Mouse (Mus musculus): Measurements from ENCODE around the gene Plppr2. TPM values are rescaled to one million over a fixed set of nuclear protein-coding genes. Genes with fewer than 3 reads are reported as not detected.

Gene Plppr2
- total RNA-seq, 4 experiments from 2014 or later: 133 to 152 (median 147) TPM

GRCm38 (mm10) chr9:21960558-21961208 is 23.9 kb downstream of the Plppr2 start:
- DNase-seq (ENCODE audit: low spot score in 2 of 2): no peak

DNA sequence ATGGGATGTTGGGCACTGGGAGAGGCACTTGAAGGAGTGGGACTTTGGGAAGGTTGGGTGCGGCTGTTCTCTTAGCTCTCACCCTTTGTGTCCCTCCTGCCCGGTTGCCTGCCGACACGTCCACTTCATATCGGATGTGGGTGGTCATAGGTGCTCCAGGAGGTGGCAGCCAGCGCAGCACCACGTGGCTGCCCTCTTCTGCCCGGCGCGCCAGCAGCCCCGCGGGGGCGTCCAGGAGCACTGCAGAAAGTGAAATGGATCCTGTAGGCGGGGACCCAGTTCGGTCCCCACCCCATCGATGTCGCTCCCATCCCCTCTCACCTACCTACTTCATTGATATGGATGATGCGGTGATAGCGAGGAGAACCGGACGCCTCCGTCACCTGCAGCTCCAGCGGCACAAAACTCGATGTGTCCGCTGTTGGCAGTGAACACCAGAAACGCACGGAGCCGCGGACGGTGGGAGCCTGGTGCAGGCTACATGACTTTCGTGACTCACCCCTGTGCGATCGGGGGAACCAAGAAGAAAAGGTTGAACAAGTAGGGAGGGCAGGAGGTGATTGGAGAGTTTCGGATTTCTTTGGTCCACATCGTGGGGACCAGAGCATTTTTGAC is 24.6 kb downstream of the Plppr2 start:
- DNase-seq (ENCODE audit: low spot score in 2 of 2): no peak

GRCm38 (mm10) chr9:21962010-21962409 is 25.2 kb downstream of the Plppr2 start:
- no peak for DNase-seq (ENCODE audit: low spot score in 2 of 2)

DNA sequence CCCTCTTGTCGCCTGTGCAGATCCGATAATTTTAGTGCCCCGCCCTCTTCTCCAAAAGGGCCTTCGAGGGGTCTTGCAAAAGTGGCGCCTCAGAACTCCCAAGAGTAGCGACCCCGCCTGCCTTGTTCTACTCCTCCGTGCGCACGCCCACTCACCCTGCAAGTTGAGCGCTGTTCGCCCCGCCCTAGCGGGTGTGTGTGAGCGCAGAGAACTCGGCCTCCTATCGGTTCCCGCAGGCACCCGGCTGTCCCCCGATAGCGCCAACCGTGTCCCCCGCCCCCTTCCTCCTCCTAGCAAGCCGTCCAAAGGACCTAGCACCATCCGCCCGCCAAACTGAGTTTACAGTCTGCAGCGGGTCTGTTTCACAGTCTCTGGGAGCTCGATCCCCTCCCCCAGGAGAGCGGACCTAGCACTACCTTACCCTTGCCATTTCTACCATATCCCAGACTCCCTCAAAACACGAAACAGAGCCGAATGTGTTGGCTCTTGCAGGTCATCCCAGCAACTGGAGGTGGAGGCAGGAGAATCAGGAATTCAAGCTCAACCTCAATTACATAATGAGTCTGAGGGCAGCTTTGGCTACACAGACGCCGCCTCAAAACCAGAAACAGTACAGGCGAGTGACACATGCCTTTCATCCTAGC is 25.7 kb downstream of the Plppr2 start:
- peak; percentile 55 to 83 for DNase-seq (ENCODE audit: low spot score in 2 of 2)

DNA sequence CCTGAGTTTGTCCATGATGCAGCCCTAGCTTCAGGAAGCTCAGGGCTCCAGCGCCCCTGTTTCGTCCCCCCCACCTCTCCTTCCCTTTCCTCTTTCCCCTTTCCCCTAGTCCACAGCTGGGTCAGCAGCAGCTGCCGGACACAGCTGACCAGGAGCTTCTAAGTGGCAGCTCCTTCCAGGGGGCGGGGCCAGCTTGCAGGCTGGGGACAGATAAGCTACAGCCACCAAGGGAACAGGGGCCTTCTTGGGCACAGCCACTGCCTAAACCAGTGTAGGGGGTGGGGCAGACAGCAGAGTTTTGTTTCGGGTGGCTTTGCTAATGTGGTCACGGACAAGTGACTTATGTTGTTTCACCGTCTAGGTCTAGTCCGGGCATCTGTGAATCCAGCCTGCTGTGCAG is 26.6 kb downstream of the Plppr2 start, which contains the start of gene Epor:
Gene Epor, minus strand, starts transcription at position 90 of the 400 bp plus-strand sequence.
- DNase-seq (ENCODE audit: low spot score in 2 of 2): no peak

DNA sequence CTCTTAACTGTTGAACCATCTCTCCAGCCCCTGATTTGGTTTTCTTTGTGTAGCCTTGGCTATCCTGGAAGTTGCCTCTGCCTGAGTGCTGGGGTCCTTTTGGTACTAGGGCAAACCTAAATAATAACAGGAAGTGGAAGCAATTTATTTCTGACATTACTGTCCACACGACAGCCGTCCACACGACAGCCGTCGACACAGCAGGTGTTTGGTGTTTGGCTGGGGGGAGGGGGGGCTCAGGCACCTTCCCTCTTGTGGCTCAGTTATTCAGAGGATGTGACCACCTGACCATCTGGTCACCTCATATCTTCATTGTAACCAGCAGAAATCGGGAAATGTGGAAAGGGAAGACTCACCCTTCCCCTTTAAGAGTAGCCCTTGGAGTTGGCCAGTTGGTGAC is 32.0 kb downstream of the Plppr2 start:
- no peak for DNase-seq (ENCODE audit: low spot score in 2 of 2)

GRCm38 (mm10) chr9:21969304-21969703 is 32.5 kb downstream of the Plppr2 start:
- DNase-seq (ENCODE audit: low spot score in 2 of 2): no peak

DNA sequence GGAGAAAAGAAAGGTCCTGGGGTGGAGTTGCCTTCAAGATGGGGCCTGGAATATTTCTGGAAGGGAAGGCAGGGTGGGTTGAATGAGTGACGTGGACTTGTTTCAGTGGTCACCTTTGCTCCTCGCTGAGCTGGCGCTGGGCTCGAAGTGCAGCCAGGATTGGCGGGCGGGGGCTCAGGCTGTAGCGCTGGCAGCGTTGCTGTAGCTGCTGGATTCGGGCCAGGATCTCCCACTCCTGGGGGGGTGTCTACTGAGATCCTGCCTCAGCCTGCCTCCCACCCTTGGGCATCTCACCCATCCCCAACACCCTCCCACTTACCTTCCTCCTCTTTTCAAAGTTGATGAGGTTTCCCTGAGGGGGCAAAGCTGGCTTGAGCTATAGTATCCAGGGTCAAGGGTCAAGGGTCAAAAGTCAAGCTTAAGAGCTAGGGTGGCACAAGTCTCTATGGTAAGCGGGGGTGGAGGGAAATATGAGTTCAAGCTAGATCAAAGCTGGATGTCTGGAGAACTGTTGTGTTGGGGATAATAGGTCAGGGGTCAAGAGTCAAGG is 39.9 kb downstream of the Plppr2 start:
- no peak for DNase-seq (ENCODE audit: low spot score in 2 of 2)

DNA sequence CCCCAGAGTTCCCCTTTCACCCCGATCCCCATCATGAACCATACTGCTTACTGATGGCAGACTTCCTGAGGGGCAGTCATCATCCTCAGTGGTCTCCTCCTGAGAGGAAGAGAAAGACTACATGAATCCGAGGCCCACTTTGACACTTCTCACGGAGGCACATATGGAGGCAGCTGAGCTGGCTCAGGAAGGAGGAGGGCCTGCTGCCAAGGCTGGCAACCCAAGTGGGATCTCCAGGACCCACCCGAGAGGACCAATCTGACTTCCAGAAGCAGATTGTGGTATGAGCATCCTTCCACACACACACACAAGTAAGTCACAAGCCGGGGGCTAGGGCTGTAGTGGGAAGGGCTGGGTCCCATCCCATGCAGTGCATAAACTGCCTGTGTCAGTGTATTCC is 40.5 kb downstream of the Plppr2 start:
- DNase-seq (ENCODE audit: low spot score in 2 of 2): no peak

DNA sequence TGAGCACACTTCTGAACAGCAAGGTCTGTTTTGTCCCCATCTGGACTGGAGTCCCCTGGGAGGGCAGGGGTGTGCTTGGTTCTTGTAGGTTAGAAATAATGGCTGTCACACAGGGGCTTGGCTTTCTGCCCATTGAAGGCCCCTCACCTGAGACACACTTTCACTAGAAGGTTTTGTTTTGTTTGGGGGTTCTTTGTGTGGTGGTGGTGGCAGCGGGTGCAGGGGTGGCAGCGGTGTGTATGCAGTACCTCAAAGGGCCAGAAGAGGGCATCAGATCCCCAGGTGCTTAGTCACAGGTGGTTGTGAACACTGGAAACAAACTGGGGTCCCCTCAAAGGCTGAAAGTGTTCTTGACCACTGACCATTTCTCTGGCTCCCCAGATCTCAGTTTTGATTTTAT is 41.1 kb downstream of the Plppr2 start:
- DNase-seq (ENCODE audit: low spot score in 2 of 2): no peak

DNA sequence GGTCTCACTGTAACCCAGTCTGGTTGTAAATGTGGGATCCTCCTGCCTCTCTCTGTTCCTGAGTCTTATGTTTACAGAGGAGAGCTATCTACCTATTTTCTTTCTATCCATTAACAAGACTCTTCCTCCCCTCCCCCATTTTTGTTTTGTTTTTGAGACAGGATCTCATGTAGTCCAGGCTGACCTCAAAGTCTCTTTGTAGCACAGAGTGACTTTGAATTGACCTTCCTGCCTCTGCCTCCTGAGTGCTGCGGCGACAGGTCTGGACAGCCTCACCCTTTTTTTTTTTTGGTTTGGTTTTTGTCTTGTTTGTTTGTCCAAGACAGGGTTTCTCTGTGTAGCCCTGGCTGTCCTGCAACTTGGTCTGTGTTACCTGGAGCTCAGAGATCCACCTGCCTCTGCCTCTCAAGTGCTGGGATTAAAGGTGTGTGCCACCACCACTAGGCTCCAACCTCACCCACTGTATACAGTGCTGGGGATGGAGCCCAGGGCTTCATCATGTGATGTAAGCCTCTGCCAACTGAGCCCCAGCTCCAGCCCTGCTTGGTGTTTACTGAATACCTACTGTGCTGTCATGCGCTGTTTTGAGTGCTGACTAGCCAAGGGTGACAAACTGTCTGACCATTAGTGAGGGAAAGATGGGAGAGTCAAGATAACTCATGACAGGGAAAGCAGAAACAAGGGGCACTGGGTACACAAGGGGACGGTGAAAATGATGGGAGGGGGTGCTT is 41.7 kb downstream of the Plppr2 start:
- DNase-seq (ENCODE audit: low spot score in 2 of 2): no peak

DNA sequence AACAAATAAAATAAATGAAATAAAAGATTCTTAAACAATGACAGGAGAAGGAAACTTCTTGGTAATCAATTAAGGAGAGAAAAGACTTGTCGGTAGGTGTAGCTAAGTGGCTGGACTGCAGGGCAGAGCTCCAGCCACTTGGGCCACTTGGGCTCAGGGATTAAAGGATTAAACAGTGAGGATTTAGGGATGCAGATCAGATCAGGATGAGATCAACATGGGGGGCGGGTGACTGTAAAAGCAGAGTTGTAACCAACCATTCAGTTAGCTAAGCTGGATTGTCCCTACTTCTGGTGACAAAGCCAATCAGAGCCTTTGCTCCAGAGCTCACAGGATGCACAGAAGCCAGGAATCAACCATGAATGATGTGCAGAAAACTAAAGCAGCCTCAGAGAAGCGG is 47.1 kb downstream of the Plppr2 start:
- no peak for DNase-seq (ENCODE audit: low spot score in 2 of 2)

GRCm38 (mm10) chr9:21987592-21988342 is 50.9 kb downstream of the Plppr2 start:
- DNase-seq (ENCODE audit: low spot score in 2 of 2): no peak

DNA sequence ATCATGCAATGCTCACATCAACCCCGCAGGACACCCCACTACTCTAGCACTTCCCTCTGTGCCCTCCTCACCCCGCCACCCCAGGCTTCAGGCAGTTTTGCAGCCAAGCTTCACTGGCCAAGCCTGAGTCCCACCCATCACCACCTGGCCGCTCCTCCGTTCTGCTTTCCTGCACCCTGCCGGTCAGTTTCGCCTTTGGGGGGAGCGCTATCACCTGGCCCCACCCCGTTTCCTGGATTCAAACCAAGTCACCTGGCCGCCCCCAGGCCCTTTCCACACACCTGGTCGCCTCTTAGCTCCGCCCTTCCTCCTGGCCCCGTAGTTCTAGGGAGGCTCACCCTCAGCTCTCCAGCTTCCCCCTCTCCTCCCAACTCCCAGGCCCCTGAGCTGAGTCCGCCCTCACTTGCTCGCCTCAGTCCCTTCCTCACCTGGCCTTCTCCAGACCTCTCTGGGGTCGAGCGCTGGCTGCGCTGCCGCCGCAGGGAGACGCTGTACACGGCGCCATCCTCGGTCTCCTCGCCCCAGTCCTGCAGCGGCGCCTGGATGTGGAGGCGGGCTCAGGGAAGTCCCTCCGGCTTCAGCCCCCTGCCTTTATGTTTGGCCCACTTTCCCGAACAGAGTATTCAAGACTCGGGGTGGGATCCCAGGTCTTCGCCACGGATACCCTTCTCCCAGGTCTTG is 51.7 kb downstream of the Plppr2 start:
- no peak for DNase-seq (ENCODE audit: low spot score in 2 of 2)

GRCm38 (mm10) chr9:21989230-21990110 is 52.6 kb downstream of the Plppr2 start, which contains the start of gene Rgl3:
Gene Rgl3, minus strand, starts transcription at chr9:21989446.
- no peak for DNase-seq (ENCODE audit: low spot score in 2 of 2)

DNA sequence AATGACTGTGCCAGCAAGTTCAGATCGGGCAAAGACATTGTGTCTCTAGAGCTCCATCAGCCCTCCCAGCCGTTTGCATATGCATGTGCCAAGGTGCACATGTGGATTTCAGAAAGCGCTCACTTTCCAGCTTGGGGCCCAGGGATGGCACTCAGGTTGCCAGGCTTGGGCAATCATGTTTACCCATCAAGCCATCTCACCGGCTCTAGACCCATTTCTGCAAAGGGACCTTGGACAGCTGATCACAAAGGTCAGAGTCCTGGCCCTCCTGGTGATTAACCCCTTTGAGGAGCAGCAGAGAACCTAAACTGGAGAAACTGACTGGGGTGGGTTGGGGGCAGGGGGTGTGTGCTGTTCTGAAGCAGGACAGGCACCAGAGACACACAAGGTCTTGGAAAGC is 55.4 kb downstream of the Plppr2 start:
- DNase-seq (ENCODE audit: low spot score in 2 of 2): no peak

DNA sequence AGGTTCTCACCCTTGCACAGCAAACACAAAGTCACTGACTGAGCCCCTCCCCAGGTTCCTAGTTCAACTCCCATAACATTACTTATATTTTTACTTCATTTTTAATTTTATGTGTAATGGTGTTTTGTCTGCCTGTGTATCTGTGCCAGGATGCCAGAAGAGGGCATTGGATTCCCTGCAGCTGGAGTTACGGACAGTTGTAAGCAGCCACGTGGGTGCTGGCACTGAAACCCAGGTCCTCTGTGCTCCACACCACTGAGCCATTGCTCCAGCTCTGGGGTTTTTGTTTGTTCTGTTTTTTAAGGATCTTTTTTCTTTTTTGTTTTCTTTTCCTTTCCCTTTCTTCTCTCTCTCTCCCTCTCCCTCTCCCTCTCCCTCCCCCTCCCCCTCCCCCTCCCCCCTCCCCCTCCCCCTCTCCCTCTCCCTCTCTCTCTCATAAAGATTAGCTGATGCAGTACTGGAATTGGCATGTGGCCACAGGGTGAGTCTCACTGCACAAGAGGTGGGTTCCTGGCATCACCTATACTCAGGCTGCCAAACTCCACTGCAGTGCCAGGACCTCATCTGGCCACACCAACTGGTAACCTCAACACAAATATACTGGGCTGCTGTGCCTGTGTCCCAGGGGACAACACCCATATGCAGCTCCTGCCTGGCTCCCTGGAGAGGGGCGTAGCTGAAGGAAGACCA is 59.5 kb downstream of the Plppr2 start:
- DNase-seq (ENCODE audit: low spot score in 2 of 2): no peak
